Mouse (Mus musculus) spleen, adult 2 months (tissue): Measurements from ENCODE around the gene Clic1. TPM values are rescaled to one million over a fixed set of nuclear protein-coding genes. Genes with fewer than 3 reads are reported as not detected.

ENCODE experiments used
- DNase-seq, 2 experiments: peaks; one replicate each; pipeline versions ENCODE4 v3.0.0 to v3.0.0-alpha.2; 2012 to 2021; ENCODE audit warnings: low spot score in 2 of 2, low read depth in 1 of 2
- H3K27ac ChIP-seq: fragments of 200-500 bp; 2 replicates; pipeline ENCODE4 v1.5.1; 2012; ENCODE audit warnings: low read length, inconsistent platforms; ENCODE audit not compliant: insufficient read depth
- H3K27me3 ChIP-seq: fragments of 200-500 bp; 2 replicates; pipeline ENCODE4 v1.6.1; 2012; ENCODE audit warnings: mild to moderate bottlenecking, moderate library complexity, low read length, inconsistent platforms; ENCODE audit not compliant: control insufficient read depth, insufficient read depth
- H3K36me3 ChIP-seq: fragments of 200-500 bp; 2 replicates; pipeline ENCODE4 v1.6.1; 2012; ENCODE audit warnings: mild to moderate bottlenecking, low read length, inconsistent platforms; ENCODE audit not compliant: control insufficient read depth, insufficient read depth
- H3K4me1 ChIP-seq: fragments of 200-500 bp; 2 replicates; pipeline ENCODE4 v1.6.1; 2011; ENCODE audit warnings: inconsistent platforms; ENCODE audit not compliant: control insufficient read depth, insufficient read depth, insufficient read length
- H3K4me3 ChIP-seq: fragments of 200-500 bp; 2 replicates; pipeline ENCODE4 v1.5.1; 2011; ENCODE audit warnings: mild to moderate bottlenecking, inconsistent platforms; ENCODE audit not compliant: insufficient read depth, insufficient read length; ENCODE audit errors: extremely low read depth
- CTCF ChIP-seq: fragments of 200-500 bp; IDR thresholded peaks from 2 replicates; pipeline ENCODE4 v1.5.1; 2011; ENCODE audit warnings: mild to moderate bottlenecking, inconsistent platforms; ENCODE audit not compliant: insufficient read depth, insufficient read length, insufficient replicate concordance; ENCODE audit errors: extremely low read depth
- POLR2A ChIP-seq: fragments of 200-500 bp; IDR thresholded peaks from 2 replicates; pipeline ENCODE4 v1.6.1; 2011; ENCODE audit warnings: low read depth, low read length, inconsistent platforms
- WGBS: fragments of 180-500 bp; shearing (Covaris S2); methylation state at CpG from one replicate; pipeline ENCODE4 v1.1.7; 2018; 5-methylcytosine and 5-hydroxymethylcytosine counted together
- polyA plus RNA-seq: library from polyadenylated mRNA; depleted of rRNA; stranded (reverse); fragments of >200 nt; gene quantifications from 2 replicates; pipeline ENCODE4 v1.2.3, GENCODE M21; 2012

The Clic1 gene
- polyA plus RNA-seq, 1 experiment = 123 TPM

DNA sequence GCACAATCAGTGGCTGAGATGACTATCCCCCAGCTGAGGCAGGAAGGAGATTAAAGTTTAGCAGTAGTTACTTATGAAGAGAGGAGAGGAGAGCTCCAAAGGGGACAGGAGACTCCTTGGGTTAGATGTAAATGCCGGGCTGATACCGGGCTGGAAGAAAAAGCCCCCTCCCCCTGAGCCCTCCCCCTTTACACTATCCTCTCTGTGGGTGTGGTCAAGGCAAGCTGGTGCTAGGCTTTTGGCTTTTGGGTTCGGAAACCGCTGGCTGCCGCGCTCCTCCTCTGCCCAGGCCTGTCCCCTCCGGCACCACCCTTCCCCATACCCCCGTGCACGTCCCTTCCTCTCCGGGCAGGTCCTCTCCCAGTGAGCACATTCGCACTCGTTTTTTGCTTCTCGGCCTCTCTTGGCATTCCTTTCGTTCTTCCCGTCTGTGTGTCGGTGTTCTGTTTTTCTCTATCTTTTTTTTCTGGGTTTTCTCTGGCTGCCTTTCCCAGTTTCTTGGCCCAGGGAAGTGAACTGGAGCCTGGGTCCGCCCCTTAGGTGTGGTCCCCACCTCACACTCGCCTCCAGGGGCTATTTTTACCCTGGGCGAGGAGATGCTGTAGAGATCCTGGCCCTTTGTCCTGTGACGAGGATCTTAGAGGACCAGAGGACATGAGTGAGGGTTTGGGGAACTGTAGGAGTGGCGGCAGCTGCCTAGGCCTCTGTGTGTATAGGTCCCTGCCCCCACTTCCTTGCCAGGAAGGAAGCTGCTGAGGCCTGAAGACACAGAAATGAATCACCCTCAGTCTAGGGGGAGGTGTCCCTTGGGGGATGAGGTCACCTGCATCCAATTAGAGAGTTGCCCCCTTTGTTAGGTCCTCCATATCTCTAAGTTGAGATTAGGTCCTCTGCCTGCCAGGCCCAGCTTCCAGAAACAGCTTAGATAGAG is 1.7 kb downstream of the Clic1 start:
- TF ChIP-seq POLR2A (peak; percentile 95), CTCF (no peak)
- WGBS = under 1% methylated on average over 21 of the region's 21 CpGs
- H3K4me1 ChIP-seq = peaks cover 26% of the 10 kb centered on the region
- peak overlapping the region; percentile 74 for H3K4me3 ChIP-seq
- peaks cover 29% of the 10 kb centered on the region for H3K36me3 ChIP-seq
- peak; percentile 74 to 82 for DNase-seq
- peak overlapping the region; percentile 98 for H3K27ac ChIP-seq
- H3K27me3 ChIP-seq = no peaks in the 10 kb centered on the region

DNA sequence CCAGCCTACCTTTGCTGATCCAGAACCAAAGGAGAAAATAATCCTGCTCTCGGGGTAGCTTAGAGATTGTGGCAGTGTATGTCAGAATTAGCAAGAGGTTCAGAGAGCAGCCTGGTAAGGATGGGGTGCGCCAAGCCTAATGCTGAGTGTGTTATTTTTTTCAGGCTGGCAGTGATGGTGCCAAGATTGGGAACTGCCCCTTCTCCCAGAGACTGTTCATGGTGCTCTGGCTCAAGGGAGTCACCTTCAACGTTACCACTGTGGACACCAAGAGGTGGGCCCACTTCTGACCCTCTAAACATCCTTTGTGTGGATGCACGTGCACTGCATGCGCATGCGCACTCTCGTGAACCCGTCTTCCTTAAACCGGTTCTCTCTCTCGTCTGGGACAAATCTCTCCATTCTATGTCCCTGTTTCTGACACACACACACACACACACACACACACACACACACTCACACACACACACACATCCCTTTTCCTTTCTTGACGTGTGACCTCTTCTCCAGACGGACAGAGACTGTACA is 2.6 kb downstream of the Clic1 start:
- peak overlapping the region; percentile 98 for H3K27ac ChIP-seq
- no peaks in the 10 kb centered on the region for H3K27me3 ChIP-seq
- peaks cover 31% of the 10 kb centered on the region for H3K36me3 ChIP-seq
- TF ChIP-seq CTCF (no peak), POLR2A (no peak)
- WGBS = 81% methylated on average over 12 of the region's 12 CpGs
- H3K4me1 ChIP-seq = peaks cover 26% of the 10 kb centered on the region
- peak overlapping the region; percentile 74 for H3K4me3 ChIP-seq
- no peak for DNase-seq

DNA sequence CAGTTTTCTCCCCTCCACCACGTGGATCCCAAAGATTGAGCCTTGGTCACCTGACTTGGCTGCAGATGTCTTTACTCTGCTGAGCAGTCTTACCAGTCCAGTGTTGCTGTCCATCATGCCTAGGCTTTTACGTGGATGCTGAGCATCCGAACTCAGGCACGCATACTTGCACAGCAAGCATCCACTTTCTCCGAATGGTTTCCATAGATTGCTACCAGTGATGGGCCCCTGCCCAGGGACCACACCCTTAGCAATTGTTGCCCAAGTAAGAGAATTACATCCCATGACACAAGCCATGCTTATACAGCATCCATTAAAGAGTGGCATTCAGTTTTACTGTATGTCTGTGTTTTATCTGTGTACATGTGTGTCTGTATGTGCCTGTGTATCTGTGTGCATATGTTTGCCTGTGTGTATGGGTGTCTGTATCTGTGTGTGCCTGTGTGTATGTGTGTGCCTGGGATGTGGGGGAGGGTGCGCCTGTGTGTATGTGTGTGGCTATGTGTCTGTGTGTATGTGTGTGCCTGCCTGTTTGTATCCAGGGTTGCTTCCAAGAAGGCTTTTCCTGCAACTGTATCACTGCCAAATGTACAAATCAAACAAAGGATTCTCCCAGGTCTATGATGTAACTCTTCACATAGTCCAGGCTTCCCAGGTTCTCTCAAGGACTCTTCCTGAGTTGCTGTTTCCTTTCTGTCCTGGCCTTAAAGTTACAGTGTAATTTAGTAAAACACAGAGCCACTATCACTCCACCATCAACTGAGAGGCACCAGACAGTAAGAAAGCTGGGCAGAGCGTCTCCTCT is 6.1 kb downstream of the Clic1 start:
- Histone ChIP-seq H3K4me3 (no peak overlapping the region), H3K27me3 (no peaks in the 10 kb centered on the region), H3K36me3 (peaks cover 34% of the 10 kb centered on the region), H3K27ac (peak overlapping the region; percentile 38; the same call in 1 of the 2 replicates), H3K4me1 (peaks cover 15% of the 10 kb centered on the region)
- 89% methylated on average over 7 of the region's 7 CpGs for WGBS
- no peak for TF ChIP-seq POLR2A
- no peak for TF ChIP-seq CTCF
- DNase-seq = no peak

DNA sequence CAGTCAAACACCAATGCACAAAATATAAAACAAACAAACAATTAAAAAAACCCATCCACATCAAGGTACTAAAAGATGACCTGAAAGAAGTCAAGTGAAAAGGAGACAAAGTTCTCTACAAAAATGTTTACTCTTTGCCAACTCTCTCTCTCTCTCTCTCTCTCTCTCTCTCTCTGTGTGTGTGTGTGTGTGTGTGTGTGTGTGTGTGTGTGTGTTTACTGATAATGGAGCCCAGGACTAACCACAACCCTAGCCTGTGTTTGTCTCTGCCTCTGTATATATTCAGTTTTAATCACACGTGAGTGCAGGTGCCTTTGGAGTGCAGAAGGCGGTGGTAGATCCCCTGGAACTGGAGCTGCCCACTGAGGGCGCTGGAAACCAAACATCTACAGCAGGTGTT is 7.3 kb downstream of the Clic1 start:
- TF ChIP-seq POLR2A (no peak), CTCF (no peak)
- 69% methylated on average over 3 of the region's 3 CpGs for WGBS
- Histone ChIP-seq H3K27me3 (no peaks in the 10 kb centered on the region), H3K27ac (no peak overlapping the region), H3K4me3 (no peak overlapping the region), H3K36me3 (peaks cover 34% of the 10 kb centered on the region), H3K4me1 (peaks cover 13% of the 10 kb centered on the region; the same call in 1 of the 2 replicates)
- DNase-seq = no peak

DNA sequence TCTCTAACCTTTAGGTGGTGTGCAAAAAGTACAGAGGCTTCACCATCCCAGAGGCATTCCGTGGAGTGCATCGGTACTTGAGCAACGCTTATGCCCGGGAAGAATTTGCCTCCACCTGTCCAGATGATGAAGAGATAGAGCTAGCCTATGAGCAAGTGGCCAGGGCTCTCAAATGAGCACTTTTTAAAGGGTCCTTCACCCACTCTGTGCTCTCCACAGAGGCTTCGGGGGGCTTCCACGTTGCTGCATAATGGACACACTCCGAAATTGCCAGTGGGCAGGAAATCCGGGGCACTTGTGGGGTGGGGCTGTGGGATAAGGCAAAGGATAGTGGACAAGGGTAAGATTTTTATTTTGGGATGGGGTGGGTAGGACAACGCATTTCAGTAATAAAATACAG is 8.6 kb downstream of the Clic1 start:
- no peak for DNase-seq
- WGBS = 81% methylated on average over 9 of the region's 9 CpGs
- TF ChIP-seq CTCF (no peak), POLR2A (no peak)

DNA sequence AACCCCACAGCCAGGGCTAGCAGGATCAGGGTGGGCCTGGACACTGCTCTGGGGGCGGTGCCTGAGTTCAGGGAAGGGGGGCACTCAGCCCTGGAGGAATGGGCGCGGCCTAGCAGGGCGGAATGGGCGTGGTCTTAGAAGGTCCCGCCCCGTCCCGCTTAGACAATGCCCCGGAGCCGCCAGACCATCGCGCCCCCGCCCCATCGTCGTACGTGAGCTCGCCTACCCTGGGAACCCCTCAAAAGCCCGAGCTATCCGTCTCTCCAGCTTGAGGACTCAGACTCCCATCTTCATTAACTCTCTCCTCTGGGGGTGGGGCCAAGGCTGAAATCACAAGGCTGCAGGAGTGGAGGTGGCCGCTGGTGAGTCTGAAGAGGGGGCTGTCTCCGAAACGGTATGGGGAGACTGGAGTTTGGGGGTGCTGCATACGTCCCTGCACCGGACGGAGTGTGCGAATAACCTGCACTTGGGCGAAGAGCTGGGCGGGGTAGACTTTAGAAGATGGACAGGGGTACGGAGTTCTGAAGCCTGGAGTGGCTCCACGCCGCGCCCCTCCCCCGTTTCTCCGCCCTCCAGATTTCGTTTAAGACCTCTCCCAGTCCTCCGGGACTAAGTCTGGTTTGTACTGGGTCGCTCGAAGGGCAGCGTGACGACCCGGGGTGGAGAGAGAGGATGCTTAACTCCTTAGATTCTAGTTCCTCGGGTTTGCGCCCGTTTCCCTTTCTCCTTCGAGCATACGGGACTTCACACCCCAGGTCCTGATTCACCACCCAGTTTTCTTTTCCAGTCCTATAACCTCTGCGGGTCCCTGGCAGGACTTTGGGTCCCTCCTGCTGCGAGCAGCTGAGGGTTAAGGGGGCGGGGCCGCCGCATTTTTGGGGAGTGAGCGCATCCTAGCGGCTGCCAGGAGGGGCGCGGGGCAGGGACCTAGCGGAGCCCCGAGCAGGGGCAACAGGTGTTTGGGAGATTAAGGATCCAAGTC is 9.4 kb downstream of the Clic1 start, which contains the start of gene Ddah2:
Gene Ddah2 (plus strand): TSS at position 125 of the 982 bp plus-strand sequence.
- peak; percentile 49 to 83 for DNase-seq
- peak within 1 kb of the TSS; percentile 38 for H3K27ac ChIP-seq
- H3K4me1 ChIP-seq = peaks cover 7% of the 10 kb centered on the region; the same call in 1 of the 2 replicates
- TF ChIP-seq POLR2A (no peak), CTCF (peak; percentile 92)
- H3K36me3 ChIP-seq = peaks cover 19% of the 10 kb centered on the region
- WGBS = 1% methylated on average over 57 of the region's 57 CpGs
- peak within 1 kb of the TSS; percentile 58 for H3K4me3 ChIP-seq
- H3K27me3 ChIP-seq = no peaks in the 10 kb centered on the region

More for the DNA sequence above, 8.6 kb downstream of the Clic1 start:
- Histone ChIP-seq H3K4me3 (no peak overlapping the region), H3K27ac (no peak overlapping the region), H3K27me3 (no peaks in the 10 kb centered on the region), H3K36me3 (peaks cover 26% of the 10 kb centered on the region), H3K4me1 (peaks cover 7% of the 10 kb centered on the region; the same call in 1 of the 2 replicates)
